Mouse (Mus musculus) thymus, postnatal 4 days (tissue): Measurements from ENCODE around the gene Fyttd1.

Experiments used
- DNase-seq: peaks from one replicate; pipeline ENCODE4 v3.0.0; 2021

Fyttd1 gene

GRCm38 (mm10) chr16:32945379-32945778 is 68.1 kb downstream of the Fyttd1 start:
- DNase-seq: no peak

DNA sequence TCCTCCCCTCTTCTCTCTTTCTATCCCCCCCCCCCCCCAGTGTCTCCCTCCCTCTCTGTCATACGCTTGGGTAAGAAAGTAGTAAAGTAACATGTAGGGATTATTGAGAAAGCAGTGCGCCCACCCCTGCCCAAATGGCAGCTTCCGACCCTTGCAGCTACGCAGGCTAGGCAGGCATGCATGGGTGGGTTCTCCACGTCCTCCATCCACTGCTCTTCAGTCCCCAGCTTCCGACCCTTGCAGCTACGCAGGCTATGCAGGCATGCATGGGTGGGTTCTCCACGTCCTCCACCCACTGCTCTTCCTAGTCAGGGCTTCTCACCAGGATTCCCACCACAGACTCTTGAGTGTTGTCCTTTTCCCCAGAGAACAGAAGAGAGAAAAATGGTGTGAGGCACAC is 70.7 kb downstream of the Fyttd1 start:
- no peak for DNase-seq

DNA sequence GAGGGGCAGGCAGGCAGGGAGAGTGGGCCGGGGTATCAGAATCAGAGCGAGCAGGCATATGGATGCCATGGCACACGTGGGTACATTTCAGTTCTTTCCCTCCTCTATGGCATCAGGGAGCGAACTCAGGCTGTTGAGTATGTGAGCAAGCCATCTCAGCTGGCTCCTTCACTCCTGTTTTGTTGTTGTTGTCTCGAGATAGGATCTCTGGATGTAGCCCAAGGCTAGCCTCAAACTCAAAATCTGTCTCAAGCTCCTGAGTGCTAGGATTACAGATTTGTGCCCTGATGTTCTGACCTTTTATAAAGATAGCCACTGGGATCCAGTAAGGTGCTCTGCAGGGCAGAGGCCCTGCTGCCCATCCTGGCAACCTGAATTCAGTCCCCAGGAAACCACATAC is 71.4 kb downstream of the Fyttd1 start:
- no peak for DNase-seq

GRCm38 (mm10) chr16:32949281-32949680 is 72.0 kb downstream of the Fyttd1 start:
- no peak for DNase-seq

DNA sequence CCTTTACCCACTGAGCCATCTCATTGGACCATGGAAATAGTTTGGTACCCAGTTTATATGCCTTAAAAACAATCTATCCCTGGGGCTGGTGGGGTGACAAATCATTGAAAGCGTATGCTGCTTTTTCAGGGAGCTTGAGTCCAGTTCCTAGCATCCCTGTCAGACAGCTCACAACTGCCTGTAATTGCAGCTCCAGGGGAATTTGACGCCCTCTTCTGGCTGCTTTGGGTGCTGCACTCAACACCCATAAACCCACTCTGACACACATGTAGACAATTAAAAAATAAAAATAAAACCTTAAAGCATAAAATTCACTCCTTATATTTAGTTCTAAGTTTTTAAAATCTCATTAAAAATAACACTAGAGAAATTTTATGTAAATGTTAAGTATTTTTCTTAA is 73.8 kb downstream of the Fyttd1 start:
- DNase-seq: peak; percentile 51

GRCm38 (mm10) chr16:32953806-32954205 is 76.5 kb downstream of the Fyttd1 start:
- DNase-seq: no peak

DNA sequence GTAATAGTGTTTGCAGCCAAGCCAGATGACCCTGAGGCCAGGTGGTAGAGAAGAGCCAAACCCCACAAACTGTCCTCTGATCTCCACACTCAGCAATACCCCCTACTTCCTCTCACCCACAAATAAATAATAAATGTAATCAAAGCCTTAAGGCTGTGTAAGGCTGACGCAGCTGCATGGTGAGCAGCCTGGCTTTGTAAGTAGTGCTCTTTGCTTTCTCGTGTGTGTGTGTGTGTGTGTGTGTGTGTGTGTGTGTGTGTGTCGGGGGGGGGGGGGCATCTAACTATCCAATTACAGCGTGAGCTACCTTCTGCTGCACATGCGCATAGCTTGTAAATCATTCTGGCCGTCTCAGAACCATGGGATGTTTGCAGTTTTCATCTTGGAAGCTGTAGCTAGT is 77.0 kb downstream of the Fyttd1 start:
- no peak for DNase-seq

DNA sequence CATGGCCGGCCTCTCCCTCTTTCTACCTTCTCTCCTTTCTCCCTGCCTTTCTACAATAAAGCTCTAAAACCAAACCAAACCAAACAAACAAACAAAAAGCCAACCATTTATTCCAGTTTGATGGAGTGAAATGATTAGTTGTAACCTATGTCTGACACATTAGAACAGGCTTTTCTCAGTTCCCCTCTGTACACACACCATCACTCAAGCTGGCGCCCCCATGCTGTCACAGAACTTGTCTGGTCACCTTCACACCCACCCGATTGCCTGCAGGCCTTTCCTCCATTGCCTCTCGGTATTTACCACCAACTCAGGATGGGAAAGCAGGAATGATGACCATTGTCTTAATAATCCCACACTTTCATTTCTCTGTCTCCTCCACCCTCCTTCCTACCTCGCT is 79.6 kb downstream of the Fyttd1 start:
- no peak for DNase-seq
